Mouse (Mus musculus): ENCODE data around the gene Pmfbp1. TPM values are rescaled to one million over a fixed set of nuclear protein-coding genes. Genes with fewer than 3 reads are reported as not detected.

The Pmfbp1 gene
- polyA plus RNA-seq, 1 experiment from 2014 or later: not detected

- POLR2A ChIA-PET: no interaction called here
- no peak for TF ChIP-seq CTCF (IDR thresholded peaks at IDR 0.05)
These were observed 70.1 kb downstream of the Pmfbp1 start for GRCm38 (mm10) chr8:109563881-109564280.

GRCm38 (mm10) chr8:109564766-109565165 lies 70.9 kb downstream of the Pmfbp1 start:
- ChIA-PET CTCF (no interaction called here), POLR2A (no interaction called here)
- in situ Hi-C loops (cut with MboI; ENCODE audit: low pct_unique_long_range_greater_than_20kb): no loop called here
- no peak for TF ChIP-seq CTCF (IDR thresholded peaks at IDR 0.05)
- no peaks in the 10 kb centered on the region for H3K27me3 ChIP-seq
- DNase-seq (ENCODE audit: low read depth, low spot score): no peak
- ATAC-seq: no peak

More at GRCm38 (mm10) chr8:109563881-109564280, 70.1 kb downstream of the Pmfbp1 start:
- ATAC-seq (no peak), DNase-seq (ENCODE audit: low read depth, low spot score) (no peak)
- no peaks in the 10 kb centered on the region for H3K27me3 ChIP-seq
- CTCF ChIA-PET: no interaction called here
- in situ Hi-C loops (cut with MboI; ENCODE audit: low pct_unique_long_range_greater_than_20kb): no loop called here

GRCm38 (mm10) chr8:109565498-109566333 lies 71.9 kb downstream of the Pmfbp1 start, which contains the start of the genes Dhx38 and Txnl4b:
Gene Dhx38, minus strand, starts transcription at chr8:109565861.
Gene Txnl4b, plus strand, starts transcription at chr8:109565892.
- ATAC-seq: peak; percentile 100
- CTCF ChIA-PET: no interaction called here
- POLR2A ChIA-PET: interaction anchor here (0.6 to 1.2 kb wide), 3 partner anchors 9 to 1984 kb away, joined by 3 read pairs; no protein-coding TSS in a partner anchor
- in situ Hi-C loops (cut with MboI; ENCODE audit: low pct_unique_long_range_greater_than_20kb): no loop called here
- no peaks in the 10 kb centered on the region for H3K27me3 ChIP-seq
- peak; percentile 97 for DNase-seq (ENCODE audit: low read depth, low spot score)
- TF ChIP-seq CTCF (IDR thresholded peaks at IDR 0.05): no peak

GRCm38 (mm10) chr8:109571139-109571538 lies 77.3 kb downstream of the Pmfbp1 start:
- in situ Hi-C loops (cut with MboI; ENCODE audit: low pct_unique_long_range_greater_than_20kb): no loop called here
- ChIA-PET CTCF (interaction anchor here (1.5 kb wide), 1 partner anchor 25 kb away, joined by 4 read pairs; no protein-coding TSS in a partner anchor), POLR2A (no interaction called here)
- ATAC-seq (no peak), DNase-seq (ENCODE audit: low read depth, low spot score) (no peak)
- no peaks in the 10 kb centered on the region for H3K27me3 ChIP-seq
- no peak for TF ChIP-seq CTCF (IDR thresholded peaks at IDR 0.05)

GRCm38 (mm10) chr8:109576311-109576710 lies 82.5 kb downstream of the Pmfbp1 start:
- in situ Hi-C loops (cut with MboI; ENCODE audit: low pct_unique_long_range_greater_than_20kb): no loop called here
- no peak for DNase-seq (ENCODE audit: low read depth, low spot score)
- ChIA-PET POLR2A (no interaction called here), CTCF (no interaction called here)
- no peak for ATAC-seq
- H3K27me3 ChIP-seq: no peaks in the 10 kb centered on the region
- no peak for TF ChIP-seq CTCF (IDR thresholded peaks at IDR 0.05)

- H3K27me3 ChIP-seq: no peaks in the 10 kb centered on the region
- in situ Hi-C loops (cut with MboI; ENCODE audit: low pct_unique_long_range_greater_than_20kb): no loop called here
- no peak for TF ChIP-seq CTCF (IDR thresholded peaks at IDR 0.05)
- ChIA-PET CTCF (no interaction called here), POLR2A (no interaction called here)
- ATAC-seq (no peak), DNase-seq (ENCODE audit: low read depth, low spot score) (no peak)
These were observed 85.1 kb downstream of the Pmfbp1 start, which contains the start of gene Hp for GRCm38 (mm10) chr8:109578900-109579301. Gene Hp, minus strand, starts transcription at chr8:109579172.

GRCm38 (mm10) chr8:109584293-109584692 lies 90.5 kb downstream of the Pmfbp1 start:
- TF ChIP-seq CTCF (IDR thresholded peaks at IDR 0.05): no peak
- no peaks in the 10 kb centered on the region for H3K27me3 ChIP-seq
- ChIA-PET CTCF (no interaction called here), POLR2A (no interaction called here)
- no peak for DNase-seq (ENCODE audit: low read depth, low spot score)
- in situ Hi-C loops (cut with MboI; ENCODE audit: low pct_unique_long_range_greater_than_20kb): no loop called here
- no peak for ATAC-seq

GRCm38 (mm10) chr8:109584830-109585229 lies 91.0 kb downstream of the Pmfbp1 start:
- ChIA-PET CTCF (no interaction called here), POLR2A (no interaction called here)
- in situ Hi-C loops (cut with MboI; ENCODE audit: low pct_unique_long_range_greater_than_20kb): no loop called here
- H3K27me3 ChIP-seq: no peaks in the 10 kb centered on the region
- ATAC-seq: no peak
- TF ChIP-seq CTCF (IDR thresholded peaks at IDR 0.05): no peak
- no peak for DNase-seq (ENCODE audit: low read depth, low spot score)

- CTCF ChIA-PET: no interaction called here
- TF ChIP-seq CTCF (IDR thresholded peaks at IDR 0.05): no peak
- ATAC-seq: no peak
- in situ Hi-C loops (cut with MboI; ENCODE audit: low pct_unique_long_range_greater_than_20kb): no loop called here
- POLR2A ChIA-PET: no interaction called here
- DNase-seq (ENCODE audit: low read depth, low spot score): no peak
- H3K27me3 ChIP-seq: no peaks in the 10 kb centered on the region
These were observed 91.8 kb downstream of the Pmfbp1 start for GRCm38 (mm10) chr8:109585652-109586051.

- TF ChIP-seq CTCF (IDR thresholded peaks at IDR 0.05): no peak
- ChIA-PET CTCF (interaction anchor here (0.8 to 1.7 kb wide), 3 partner anchors 9 to 20 kb away, joined by 3 read pairs; no protein-coding TSS in a partner anchor), POLR2A (no interaction called here)
- no peak for DNase-seq (ENCODE audit: low read depth, low spot score)
- no peak for ATAC-seq
- H3K27me3 ChIP-seq: no peaks in the 10 kb centered on the region
- in situ Hi-C loops (cut with MboI; ENCODE audit: low pct_unique_long_range_greater_than_20kb): no loop called here
These were observed 93.2 kb downstream of the Pmfbp1 start for GRCm38 (mm10) chr8:109586972-109587504.

GRCm38 (mm10) chr8:109590901-109591300 lies 97.1 kb downstream of the Pmfbp1 start:
- ChIA-PET POLR2A (no interaction called here), CTCF (interaction anchor here (1.0 kb wide), 1 partner anchor 16 kb away, joined by 3 read pairs; no protein-coding TSS in a partner anchor)
- in situ Hi-C loops (cut with MboI; ENCODE audit: low pct_unique_long_range_greater_than_20kb): no loop called here
- TF ChIP-seq CTCF (IDR thresholded peaks at IDR 0.05): no peak
- no peaks in the 10 kb centered on the region for H3K27me3 ChIP-seq
- DNase-seq (ENCODE audit: low read depth, low spot score) (no peak), ATAC-seq (no peak)
